Mouse (Mus musculus) lung, postnatal 0 days (tissue): Measurements from ENCODE around the gene Braf.

ENCODE experiments used
- CTCF ChIP-seq: IDR thresholded peaks from 2 replicates; pipeline ENCODE4 v1.5.1; 2016; ENCODE audit warnings: antibody characterized with exemption, mild to moderate bottlenecking
- EP300 ChIP-seq: IDR thresholded peaks from 2 replicates; pipeline ENCODE4 v1.6.1; 2016; ENCODE audit warnings: antibody characterized with exemption, mild to moderate bottlenecking, control low read depth

DNA sequence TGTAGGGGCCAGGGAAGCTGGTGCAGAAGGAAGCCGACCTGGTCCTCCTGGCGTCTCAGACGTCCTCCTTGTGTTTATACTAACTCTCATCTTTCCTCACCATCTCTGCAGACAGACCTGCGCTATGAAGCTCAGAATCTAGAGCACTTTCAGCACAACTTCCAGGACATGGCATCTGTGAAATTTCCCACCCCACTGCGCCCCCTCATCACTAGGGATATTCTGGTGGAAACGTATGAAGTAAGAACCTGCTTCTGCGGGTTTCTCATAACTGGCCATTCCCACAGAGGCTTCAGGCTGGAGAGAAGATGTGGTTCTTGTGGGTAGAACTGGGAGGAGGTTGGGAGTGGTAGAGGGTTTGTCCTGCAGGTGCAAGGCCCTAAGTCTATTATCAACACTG, 145.7 kb downstream of the Braf start:
- no peak for TF ChIP-seq CTCF
- TF ChIP-seq EP300, result no peak
